Mouse (Mus musculus) cortical plate, adult 2 months (tissue): ENCODE results near the gene Ush1g.

Source experiments
- CTCF ChIP-seq: fragments of 200-500 bp; IDR thresholded peaks from 2 replicates; pipeline ENCODE4 v1.5.1; 2011; ENCODE audit warnings: mild to moderate bottlenecking, control low read depth, low read length; ENCODE audit not compliant: insufficient read depth; ENCODE audit errors: extremely low read depth
- POLR2A ChIP-seq: fragments of 200-500 bp; IDR thresholded peaks from 2 replicates; pipeline ENCODE4 v1.6.1; 2011; ENCODE audit warnings: mild to moderate bottlenecking, low read length, control low read depth; ENCODE audit not compliant: insufficient read depth; ENCODE audit errors: extremely low read depth

DNA sequence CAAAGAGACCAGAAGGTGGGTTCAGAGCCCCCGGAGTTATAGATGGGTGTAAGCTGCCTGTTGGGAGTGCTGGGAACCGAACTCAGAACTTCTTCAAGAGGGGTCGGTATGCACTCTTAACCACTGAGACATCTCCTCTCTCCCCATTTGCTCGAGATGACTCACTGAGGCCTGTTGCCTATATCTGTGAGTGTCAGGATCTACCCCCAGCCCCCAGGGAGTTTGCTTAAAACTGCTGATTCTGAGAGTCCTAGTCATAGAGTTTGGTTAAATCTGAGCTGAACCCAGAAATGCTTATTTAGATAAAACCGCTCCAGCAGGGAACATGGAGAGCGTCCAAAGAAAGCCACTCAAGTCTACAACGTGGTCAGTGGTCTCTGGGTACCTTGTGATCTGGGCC, 47.7 kb downstream of the Ush1g start:
- no peak for TF ChIP-seq CTCF
- no peak for TF ChIP-seq POLR2A
